Mouse (Mus musculus): ENCODE results near the gene Lrpap1. TPM values are rescaled to one million over a fixed set of nuclear protein-coding genes. Genes with fewer than 3 reads are reported as not detected.

The Lrpap1 gene
- 39.6 and 44.5 TPM in 2 replicates for total RNA-seq (2012; rRNA removed)
- 22.9 and 26.5 TPM in 2 replicates for total RNA-seq (2014; rRNA removed)
- polyA plus RNA-seq (2012; ENCODE audit: insufficient read length, low read depth): 43.7 and 55.5 TPM in 2 replicates

DNA sequence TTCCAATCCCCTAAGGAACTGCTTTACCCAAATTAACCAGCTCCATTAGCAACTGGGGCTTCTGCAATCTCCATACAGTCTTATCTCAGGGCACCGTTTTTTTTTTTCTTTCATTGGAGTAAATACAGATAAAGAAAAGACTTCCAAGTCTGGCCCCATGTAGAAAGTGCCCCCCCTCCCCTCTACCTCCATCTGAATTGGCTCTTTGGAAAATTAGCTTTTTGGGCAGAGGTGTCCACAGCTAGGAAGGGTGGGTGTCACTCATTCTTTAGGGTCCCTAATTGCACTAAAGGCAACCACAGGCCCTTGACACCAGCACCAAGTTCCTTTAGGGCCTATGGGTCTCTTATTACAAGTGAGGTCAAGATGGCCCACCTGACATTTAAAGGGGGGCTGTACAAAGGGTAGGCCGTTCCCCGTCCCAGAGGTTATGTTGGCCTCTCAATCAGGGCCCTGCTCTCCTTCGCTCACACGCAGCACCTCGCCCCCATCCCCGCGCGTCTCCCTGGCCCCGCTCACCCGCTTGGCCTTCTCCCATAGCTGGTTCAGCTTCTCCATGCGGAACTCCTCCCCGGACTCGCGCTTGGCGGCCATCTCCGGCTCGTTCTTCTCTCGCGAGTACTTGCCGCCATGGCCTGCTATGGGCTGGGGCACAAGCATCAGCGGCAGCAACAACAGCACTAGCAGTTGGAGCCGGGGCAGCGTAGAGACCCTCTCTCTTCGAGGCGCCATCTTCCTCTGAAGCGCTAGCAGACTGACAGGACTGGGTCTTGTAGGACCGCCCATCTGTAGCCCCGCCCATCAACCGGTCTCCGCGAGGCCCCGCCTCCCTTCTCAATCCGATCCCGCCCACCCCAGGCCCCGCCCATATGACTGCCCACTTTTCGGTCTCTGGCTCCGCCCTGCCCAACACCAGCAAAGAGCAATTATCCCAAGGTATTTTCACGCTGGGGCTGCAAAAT is at the start of gene Lrpap1:
Lrpap1 (minus strand) TSS at position 807 of the 962 bp plus-strand sequence.
- in situ Hi-C loops (cut with MboI; ENCODE audit: low pct_ligation_motif_present, low pct_unique_long_range_greater_than_20kb, low sequenced_read_pairs) (no loop called here), dilution Hi-C loops (cut with MboI; ENCODE audit: extremely low pct_ligation_motif_present, extremely low pct_unique_long_range_greater_than_20kb, low sequenced_read_pairs) (no loop called here)
- TF ChIP-seq CTCF (conservative IDR thresholded peaks at IDR 0.05 in 1 of 2, IDR thresholded peaks at IDR 0.05 in 1 of 2; ENCODE audit: low read depth in 2 of 2, low read length in 2 of 2) (no peak), USF1 (IDR thresholded peaks at IDR 0.05; ENCODE audit: low read depth, low read length) (no peak), ZMIZ1 (IDR thresholded peaks at IDR 0.05; ENCODE audit: low read depth, low read length) (no peak; the same call in 1 of the 2 replicates), EP300 (IDR thresholded peaks at IDR 0.05; ENCODE audit: low read length) (no peak), NELFE (IDR thresholded peaks at IDR 0.05; ENCODE audit: low read depth, low read length) (peak; percentile 75), SMC3 (IDR thresholded peaks at IDR 0.05; ENCODE audit: low read depth, low read length) (no peak), RCOR1 (conservative IDR thresholded peaks at IDR 0.05; ENCODE audit: low read depth, low read length) (no peak), ZNF384 (IDR thresholded peaks at IDR 0.05; ENCODE audit: low read depth, low read length) (no peak), PAX5 (IDR thresholded peaks at IDR 0.05; ENCODE audit: low read length) (no peak), BHLHE40 (IDR thresholded peaks at IDR 0.05; ENCODE audit: low read depth, low read length) (no peak), NRF1 (IDR thresholded peaks at IDR 0.05; ENCODE audit: low read depth, low read length) (no peak), TCF12 (IDR thresholded peaks at IDR 0.05; ENCODE audit: low read depth, low read length) (peak; percentile 84), JUND (conservative IDR thresholded peaks at IDR 0.05; ENCODE audit: low read depth, low read length) (no peak), ZC3H11A (IDR thresholded peaks at IDR 0.05; ENCODE audit: low read depth, low read length) (no peak), KAT2A (IDR thresholded peaks at IDR 0.05; ENCODE audit: insufficient replicate concordance, low read length) (no peak), USF2 (conservative IDR thresholded peaks at IDR 0.05; ENCODE audit: low read depth, low read length) (no peak), UBTF (IDR thresholded peaks at IDR 0.05; ENCODE audit: low read depth, low read length) (no peak), MEF2A (IDR thresholded peaks at IDR 0.05; ENCODE audit: borderline replicate concordance, low read depth, low read length) (no peak), CHD1 (IDR thresholded peaks at IDR 0.05; ENCODE audit: low read depth, low read length) (no peak), MYC (IDR thresholded peaks at IDR 0.05; ENCODE audit: low read depth, low read length) (no peak), RAD21 (IDR thresholded peaks at IDR 0.05; ENCODE audit: low read depth, low read length) (no peak), SIN3A (IDR thresholded peaks at IDR 0.05; ENCODE audit: low read length) (peak; percentile 55; the same call in 1 of the 2 replicates), CHD2 (IDR thresholded peaks at IDR 0.05; ENCODE audit: low read length) (peak; percentile 85), MAZ (IDR thresholded peaks at IDR 0.05; ENCODE audit: low read depth, low read length) (no peak), POLR2AphosphoS2 (IDR thresholded peaks at IDR 0.05; ENCODE audit: low read depth, low read length) (no peak), JUN (IDR thresholded peaks at IDR 0.05; ENCODE audit: insufficient read depth, low read depth, low read length) (no peak), MXI1 (IDR thresholded peaks at IDR 0.05; ENCODE audit: low read depth, low read length) (no peak), MAFK (IDR thresholded peaks at IDR 0.05; ENCODE audit: insufficient replicate concordance, low read length) (no peak), TBP (conservative IDR thresholded peaks at IDR 0.05; ENCODE audit: low read depth, low read length) (peak; percentile 82), ZKSCAN1 (IDR thresholded peaks at IDR 0.05; ENCODE audit: borderline replicate concordance, low read depth, low read length) (no peak), IRF4 (IDR thresholded peaks at IDR 0.05; ENCODE audit: low read depth, low read length) (no peak), MAX (IDR thresholded peaks at IDR 0.05; ENCODE audit: low read length) (no peak), POLR2A (IDR thresholded peaks at IDR 0.05; ENCODE audit: low read depth, low read length) (peak; percentile 94), GABPA (IDR thresholded peaks at IDR 0.05; ENCODE audit: insufficient replicate concordance, low read depth, low read length) (no peak), ETS1 (conservative IDR thresholded peaks at IDR 0.05; ENCODE audit: low read depth, low read length) (no peak), ELF1 (IDR thresholded peaks at IDR 0.05; ENCODE audit: low read depth, low read length) (peak; percentile 54; the same call in 1 of the 2 replicates), E2F4 (IDR thresholded peaks at IDR 0.05; ENCODE audit: insufficient replicate concordance, low read depth, low read length) (no peak), HCFC1 (IDR thresholded peaks at IDR 0.05; ENCODE audit: low read depth, low read length) (no peak)
- H3K36me3 ChIP-seq (replicated peaks in 1 of 2; ENCODE audit: control insufficient read depth in 1 of 2, insufficient read depth in 1 of 2, low read length in 1 of 2): peaks cover 22 to 33% of the 10 kb centered on the region in 2 experiments
- H3K27ac ChIP-seq (ENCODE audit: insufficient read depth, low read depth): no peak within 1 kb of the TSS
- H3K4me2 ChIP-seq (ENCODE audit: insufficient read depth, low read depth, poor library complexity, severe bottlenecking): peak within 1 kb of the TSS; percentile 68
- no peaks in the 10 kb centered on the region for H3K9me3 ChIP-seq (replicated peaks; ENCODE audit: low read length)
- peak; percentile 85 for DNase-seq (ENCODE audit: extremely low read depth)
- H3K4me1 ChIP-seq (ENCODE audit: control insufficient read depth in 1 of 2, insufficient read depth in 2 of 2): peaks cover 18 to 30% of the 10 kb centered on the region in 2 experiments
- peak within 1 kb of the TSS; percentile 67 to 73 (median 73) for H3K4me3 ChIP-seq (replicated peaks in 1 of 3; ENCODE audit: low read depth in 2 of 3, low read length in 2 of 3, poor library complexity in 1 of 3)
- H3K27me3 ChIP-seq (replicated peaks): peaks cover 24% of the 10 kb centered on the region
- H3K79me2 ChIP-seq (replicated peaks; ENCODE audit: control insufficient read depth, extremely low read depth, insufficient read depth, poor library complexity, severe bottlenecking): 0 out of 2 replicates have a peak, but pooled peaks cover 3% of the 10 kb centered on the region
- H3K9ac ChIP-seq (ENCODE audit: insufficient read depth, low read depth): peak within 1 kb of the TSS; percentile 41
